Mouse (Mus musculus) midbrain, postnatal 0 days (tissue): ENCODE measurements around the gene Slc6a12. TPM values are rescaled to one million over a fixed set of nuclear protein-coding genes. Genes with fewer than 3 reads are reported as not detected.

Experiments used
- ATAC-seq: fragments of 200-750 bp; cut with Nextera tagmentation; 2 replicates; pipeline ENCODE4 v1.8.0; 2017; ENCODE audit warnings: moderate number of reproducible peaks, mild to moderate bottlenecking, moderate TSS enrichment, moderate library complexity; ENCODE audit not compliant: low FRiP score
- DNase-seq: peaks from one replicate; pipeline ENCODE4 v3.0.0-alpha.2; 2015; ENCODE audit warnings: low spot score
- H3K27ac ChIP-seq: fragments of 300-500 bp; sonication (generic); 2 replicates; pipeline ENCODE4 v1.5.1; 2014; ENCODE audit warnings: low read depth, mild to moderate bottlenecking, low read length, mixed read lengths
- H3K27me3 ChIP-seq: fragments of 300-500 bp; sonication (generic); 2 replicates; pipeline ENCODE4 v1.6.1; 2014; ENCODE audit warnings: low read length, control low read depth, mixed read lengths; ENCODE audit not compliant: insufficient read depth
- H3K36me3 ChIP-seq: fragments of 300-500 bp; sonication (generic); 2 replicates; pipeline ENCODE4 v1.6.1; 2014; ENCODE audit warnings: low read length, control low read depth, mixed read lengths; ENCODE audit not compliant: insufficient read depth
- H3K4me1 ChIP-seq: fragments of 300-500 bp; sonication (generic); 2 replicates; pipeline ENCODE4 v1.6.1; 2014; ENCODE audit warnings: mild to moderate bottlenecking, control low read depth, antibody characterized with exemption, low read length, mixed read lengths; ENCODE audit not compliant: insufficient read depth
- H3K4me2 ChIP-seq: fragments of 300-500 bp; sonication (generic); 2 replicates; pipeline ENCODE4 v1.6.1; 2014; ENCODE audit warnings: low read depth, mild to moderate bottlenecking, low read length, mixed read lengths; ENCODE audit not compliant: poor library complexity, severe bottlenecking
- H3K4me3 ChIP-seq: fragments of 300-500 bp; sonication (generic); 2 replicates; pipeline ENCODE4 v1.5.1; 2014; ENCODE audit warnings: low read depth, mild to moderate bottlenecking, low read length, moderate library complexity
- H3K9ac ChIP-seq: fragments of 300-500 bp; sonication (generic); replicated peaks from 2 replicates; pipeline ENCODE4 v1.6.1; 2014; ENCODE audit warnings: mild to moderate bottlenecking, low read length, moderate library complexity, mixed read lengths; ENCODE audit not compliant: poor library complexity, severe bottlenecking
- H3K9me3 ChIP-seq: fragments of 300-500 bp; sonication (generic); 2 replicates; pipeline ENCODE4 v1.6.1; 2016; ENCODE audit warnings: low read length, control low read depth
- CTCF ChIP-seq: IDR thresholded peaks from 2 replicates; pipeline ENCODE4 v1.5.1; 2016; ENCODE audit warnings: antibody characterized with exemption, mild to moderate bottlenecking
- WGBS: fragments of 180-500 bp; shearing (Covaris S2); extraction: QIAGEN DNeasy Blood & Tissue Kit; methylation state at CpG from one replicate; pipeline ENCODE4 v1.1.7; 2014; 5-methylcytosine and 5-hydroxymethylcytosine counted together
- polyA plus RNA-seq: library from polyadenylated mRNA; unstranded; fragments of >200 nt; fragmentation: Nextera tagmentation; extraction: Ambion mirVana; gene quantifications from 2 replicates; pipeline ENCODE4 v1.2.1, GENCODE M21; 2015
- total RNA-seq: library from RNA; depleted of rRNA; stranded (reverse); fragments of >200 nt; gene quantifications from 2 replicates; pipeline ENCODE4 v1.2.3, GENCODE M21; 2014; rRNA removed

Slc6a12 gene
- total RNA-seq = 12.4 and 13.0 TPM in 2 replicates
- 8.1 and 8.2 TPM in 2 replicates for polyA plus RNA-seq

- ATAC-seq = no peak
- 79% methylated on average over 15 of the region's 15 CpGs for WGBS
Measured at GRCm38 (mm10) chr6:121343026-121343770, at the start of gene Slc6a12. Slc6a12 (plus strand) TSS chr6:121343076.

GRCm38 (mm10) chr6:121299317-121299716 is 43.6 kb upstream of the Slc6a12 start:
- no peak overlapping the region for H3K27ac ChIP-seq
- H3K9me3 ChIP-seq = no peaks in the 10 kb centered on the region
- no peak for TF ChIP-seq CTCF
- WGBS = 34% methylated on average over 7 of the region's 7 CpGs
- ATAC-seq = no peak
- H3K27me3 ChIP-seq = no peaks in the 10 kb centered on the region
- H3K4me3 ChIP-seq = no peak overlapping the region
- DNase-seq = no peak
- H3K4me1 ChIP-seq = no peaks in the 10 kb centered on the region
- no peak overlapping the region for H3K4me2 ChIP-seq
- no peaks in the 10 kb centered on the region for H3K36me3 ChIP-seq
- H3K9ac ChIP-seq = no peak overlapping the region

More at GRCm38 (mm10) chr6:121343026-121343770, at the start of gene Slc6a12:
- H3K27me3 ChIP-seq = no peaks in the 10 kb centered on the region
- H3K36me3 ChIP-seq = no peaks in the 10 kb centered on the region
- no peaks in the 10 kb centered on the region for H3K4me1 ChIP-seq
- H3K9ac ChIP-seq = no peak within 1 kb of the TSS
- TF ChIP-seq CTCF = no peak
- no peak within 1 kb of the TSS for H3K4me2 ChIP-seq
- no peak within 1 kb of the TSS for H3K27ac ChIP-seq
- H3K4me3 ChIP-seq = no peak within 1 kb of the TSS
- no peaks in the 10 kb centered on the region for H3K9me3 ChIP-seq
- DNase-seq = no peak

GRCm38 (mm10) chr6:121299954-121300353 is 42.9 kb upstream of the Slc6a12 start, which contains the start of gene Slc6a13:
Slc6a13 (plus strand) TSS chr6:121300227.
- DNase-seq = peak; percentile 2
- 9% methylated on average over 11 of the region's 11 CpGs for WGBS

DNA sequence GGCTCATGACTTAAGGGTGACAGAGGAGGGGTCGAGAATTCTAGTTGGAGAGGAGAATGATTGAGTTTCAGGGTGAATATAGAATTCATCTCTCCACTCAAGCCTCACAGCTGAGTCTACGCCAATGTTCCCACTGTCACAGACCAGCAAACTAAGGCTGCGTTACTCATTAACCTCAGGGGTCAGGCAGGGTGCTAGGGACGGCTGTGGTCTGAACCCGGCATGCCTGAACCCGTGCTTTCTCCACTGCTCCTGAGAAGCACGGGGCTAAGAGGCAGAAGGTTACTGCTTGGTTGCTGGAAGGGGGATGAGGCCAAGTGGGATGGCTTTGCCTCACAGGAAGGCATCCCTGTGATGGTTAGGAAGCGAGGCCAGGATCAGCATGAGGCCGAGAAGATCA is 42.4 kb upstream of the Slc6a12 start:
- Histone ChIP-seq H3K27ac (no peak overlapping the region), H3K27me3 (no peaks in the 10 kb centered on the region), H3K36me3 (no peaks in the 10 kb centered on the region), H3K9ac (no peak overlapping the region), H3K4me2 (no peak overlapping the region), H3K4me3 (no peak overlapping the region), H3K4me1 (no peaks in the 10 kb centered on the region), H3K9me3 (no peaks in the 10 kb centered on the region)
- no peak for TF ChIP-seq CTCF
- WGBS = 70% methylated on average over 9 of the region's 9 CpGs
- no peak for DNase-seq
- no peak for ATAC-seq

More at GRCm38 (mm10) chr6:121299954-121300353, 42.9 kb upstream of the Slc6a12 start, which contains the start of gene Slc6a13:
- Histone ChIP-seq H3K9ac (no peak within 1 kb of the TSS), H3K4me2 (no peak within 1 kb of the TSS), H3K36me3 (no peaks in the 10 kb centered on the region), H3K27ac (no peak within 1 kb of the TSS), H3K9me3 (no peaks in the 10 kb centered on the region), H3K4me1 (no peaks in the 10 kb centered on the region), H3K27me3 (no peaks in the 10 kb centered on the region), H3K4me3 (no peak within 1 kb of the TSS)
- ATAC-seq = no peak
- TF ChIP-seq CTCF = no peak

- WGBS = 51% methylated on average over 10 of the region's 10 CpGs
- TF ChIP-seq CTCF = no peak
Measured at GRCm38 (mm10) chr6:121303466-121304220, 39.2 kb upstream of the Slc6a12 start.

DNA sequence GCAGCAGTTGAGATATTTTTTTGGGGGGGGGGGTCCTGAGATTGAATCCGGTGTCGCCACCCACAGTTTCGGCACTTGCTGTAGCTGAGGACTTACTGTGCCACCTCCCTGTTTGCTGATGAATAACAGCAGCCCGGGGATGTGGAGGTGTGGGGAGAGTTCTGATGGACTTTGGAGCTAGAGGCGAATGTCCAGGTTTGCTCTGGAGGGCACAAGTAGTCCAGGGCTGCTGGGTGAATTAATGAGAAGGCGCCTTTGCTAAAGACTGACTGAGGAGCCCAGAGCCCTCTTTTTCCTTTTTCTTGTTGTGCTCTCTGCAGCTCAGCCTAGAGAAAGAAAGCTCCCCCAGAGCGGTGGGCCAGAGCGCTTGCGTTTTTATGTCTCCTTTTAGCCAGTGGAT is 38.2 kb upstream of the Slc6a12 start:
- H3K27ac ChIP-seq = no peak overlapping the region
- DNase-seq (no peak), ATAC-seq (no peak)
- no peaks in the 10 kb centered on the region for H3K27me3 ChIP-seq
- no peaks in the 10 kb centered on the region for H3K9me3 ChIP-seq
- no peaks in the 10 kb centered on the region for H3K4me1 ChIP-seq
- no peak overlapping the region for H3K9ac ChIP-seq
- 81% methylated on average over 9 of the region's 9 CpGs for WGBS
- H3K4me3 ChIP-seq = no peak overlapping the region
- no peak overlapping the region for H3K4me2 ChIP-seq
- TF ChIP-seq CTCF = no peak
- H3K36me3 ChIP-seq = no peaks in the 10 kb centered on the region

More at GRCm38 (mm10) chr6:121303466-121304220, 39.2 kb upstream of the Slc6a12 start:
- no peaks in the 10 kb centered on the region for H3K36me3 ChIP-seq
- DNase-seq = no peak
- no peak overlapping the region for H3K4me3 ChIP-seq
- no peaks in the 10 kb centered on the region for H3K9me3 ChIP-seq
- ATAC-seq = no peak
- H3K27ac ChIP-seq = no peak overlapping the region
- H3K27me3 ChIP-seq = no peaks in the 10 kb centered on the region
- H3K4me2 ChIP-seq = no peak overlapping the region
- H3K9ac ChIP-seq = no peak overlapping the region
- H3K4me1 ChIP-seq = no peaks in the 10 kb centered on the region
